Mouse (Mus musculus) heart, embryonic 13.5 days (tissue): ENCODE results near the gene Orm1. TPM values are rescaled to one million over a fixed set of nuclear protein-coding genes. Genes with fewer than 3 reads are reported as not detected.

Experiments
- ATAC-seq: fragments of 200-750 bp; cut with Nextera tagmentation; 2 replicates; pipeline ENCODE4 v1.8.0; 2017; ENCODE audit warnings: moderate TSS enrichment; ENCODE audit not compliant: insufficient number of reproducible peaks, low FRiP score, low TSS enrichment; ENCODE audit errors: extremely low read depth
- H3K27ac ChIP-seq: fragments of 300-500 bp; sonication (generic); replicated peaks from 2 replicates; pipeline ENCODE4 v1.5.1; 2015; ENCODE audit warnings: moderate library complexity, mild to moderate bottlenecking, inconsistent platforms
- H3K27me3 ChIP-seq: fragments of 300-500 bp; sonication (generic); replicated peaks from 2 replicates; pipeline ENCODE4 v1.6.1; 2015; ENCODE audit warnings: mild to moderate bottlenecking, inconsistent platforms
- H3K36me3 ChIP-seq: fragments of 300-500 bp; sonication (generic); 2 replicates; pipeline ENCODE4 v1.6.1; 2015; ENCODE audit warnings: mild to moderate bottlenecking, inconsistent platforms
- H3K4me1 ChIP-seq: fragments of 300-500 bp; sonication (generic); 2 replicates; pipeline ENCODE4 v1.6.1; 2015; ENCODE audit warnings: inconsistent platforms
- H3K4me2 ChIP-seq: fragments of 300-500 bp; sonication (generic); 2 replicates; pipeline ENCODE4 v1.6.1; 2015; ENCODE audit warnings: inconsistent platforms, mild to moderate bottlenecking, moderate library complexity
- H3K4me3 ChIP-seq: fragments of 300-500 bp; sonication (generic); 2 replicates; pipeline ENCODE4 v1.5.1; 2015; ENCODE audit warnings: moderate library complexity, mild to moderate bottlenecking, inconsistent platforms
- H3K9ac ChIP-seq: fragments of 300-500 bp; sonication (generic); 2 replicates; pipeline ENCODE4 v1.6.1; 2015; ENCODE audit warnings: inconsistent platforms, mild to moderate bottlenecking, moderate library complexity
- H3K9me3 ChIP-seq: fragments of 300-500 bp; sonication (generic); 2 replicates; pipeline ENCODE4 v1.6.1; 2016; ENCODE audit warnings: inconsistent platforms
- WGBS: fragments of 180-500 bp; shearing (Covaris S2); methylation state at CpG from one replicate; pipeline ENCODE4 v1.1.7; 2015; ENCODE audit warnings: mixed read lengths; 5-methylcytosine and 5-hydroxymethylcytosine counted together
- polyA plus RNA-seq: library from polyadenylated mRNA; unstranded; fragments of >200 nt; fragmentation: Nextera tagmentation; extraction: Ambion mirVana; gene quantifications from 2 replicates; pipeline ENCODE4 v1.2.1, GENCODE M21; 2015

Orm1 gene
- polyA plus RNA-seq, 1 experiment from 2014 or later, result not detected

DNA sequence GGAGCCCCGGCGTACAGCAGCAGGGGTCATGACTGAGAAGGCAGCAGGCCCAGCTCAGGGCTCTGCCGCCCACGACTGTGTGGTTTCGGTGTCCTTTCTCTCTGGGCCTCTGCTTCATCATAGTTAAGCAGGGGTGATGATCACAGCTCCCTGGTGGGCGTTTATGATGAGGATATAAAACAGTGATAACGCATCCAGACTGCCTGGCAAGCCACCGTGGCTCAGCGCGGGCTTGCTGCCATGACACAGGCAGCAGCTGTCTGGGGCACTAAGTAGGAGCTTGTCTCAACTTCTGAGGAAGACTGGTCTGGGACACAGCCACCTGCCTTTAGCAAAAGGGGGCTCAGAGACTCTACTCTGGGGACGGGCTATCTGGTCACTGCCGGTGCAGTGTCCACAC lies 39.1 kb downstream of the Orm1 start:
- H3K4me2 ChIP-seq, result no peak overlapping the region
- H3K4me1 ChIP-seq, result no peaks in the 10 kb centered on the region
- H3K4me3 ChIP-seq, result no peak overlapping the region
- H3K36me3 ChIP-seq, result peaks cover 52% of the 10 kb centered on the region
- WGBS, result 77% methylated on average over 12 of the region's 12 CpGs
- no peaks in the 10 kb centered on the region for H3K9me3 ChIP-seq
- no peak overlapping the region for H3K9ac ChIP-seq
- H3K27me3 ChIP-seq, result no peaks in the 10 kb centered on the region
- ATAC-seq, result no peak
- no peak overlapping the region for H3K27ac ChIP-seq

GRCm38 (mm10) chr4:63384262-63384661 lies 39.9 kb downstream of the Orm1 start:
- peaks cover 5% of the 10 kb centered on the region for H3K4me1 ChIP-seq

DNA sequence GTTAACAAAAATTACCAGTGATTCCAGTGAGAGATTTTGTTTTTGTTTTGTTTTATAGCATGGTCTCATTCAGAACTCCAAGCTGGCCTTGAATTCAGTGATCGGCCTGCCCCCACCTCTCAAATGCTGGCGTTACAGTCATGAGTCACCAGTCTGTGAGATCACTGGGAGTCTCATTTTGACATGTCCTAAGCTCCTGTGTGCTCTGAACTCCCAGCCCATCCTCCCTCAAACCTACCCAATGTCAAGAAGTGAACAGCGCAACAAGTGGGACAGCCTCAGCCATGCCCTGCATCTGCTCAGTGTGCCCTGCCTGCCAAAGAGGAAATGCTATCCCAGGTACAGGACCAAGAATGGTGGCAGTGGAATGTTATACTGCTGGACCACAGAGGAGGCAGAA lies 40.9 kb downstream of the Orm1 start:
- H3K9ac ChIP-seq, result no peak overlapping the region
- 78% methylated on average over 3 of the region's 3 CpGs for WGBS
- peaks cover 34% of the 10 kb centered on the region for H3K36me3 ChIP-seq
- H3K4me2 ChIP-seq, result no peak overlapping the region
- no peaks in the 10 kb centered on the region for H3K27me3 ChIP-seq
- no peak overlapping the region for H3K27ac ChIP-seq
- H3K9me3 ChIP-seq, result no peaks in the 10 kb centered on the region
- H3K4me1 ChIP-seq, result peaks cover 7% of the 10 kb centered on the region
- no peak for ATAC-seq
- no peak overlapping the region for H3K4me3 ChIP-seq

More at GRCm38 (mm10) chr4:63384262-63384661, 39.9 kb downstream of the Orm1 start:
- no peak overlapping the region for H3K4me3 ChIP-seq
- 87% methylated on average over 4 of the region's 4 CpGs for WGBS
- peaks cover 44% of the 10 kb centered on the region for H3K36me3 ChIP-seq
- no peak overlapping the region for H3K9ac ChIP-seq
- ATAC-seq, result no peak
- H3K27ac ChIP-seq, result no peak overlapping the region
- no peaks in the 10 kb centered on the region for H3K9me3 ChIP-seq
- H3K27me3 ChIP-seq, result no peaks in the 10 kb centered on the region
- no peak overlapping the region for H3K4me2 ChIP-seq

DNA sequence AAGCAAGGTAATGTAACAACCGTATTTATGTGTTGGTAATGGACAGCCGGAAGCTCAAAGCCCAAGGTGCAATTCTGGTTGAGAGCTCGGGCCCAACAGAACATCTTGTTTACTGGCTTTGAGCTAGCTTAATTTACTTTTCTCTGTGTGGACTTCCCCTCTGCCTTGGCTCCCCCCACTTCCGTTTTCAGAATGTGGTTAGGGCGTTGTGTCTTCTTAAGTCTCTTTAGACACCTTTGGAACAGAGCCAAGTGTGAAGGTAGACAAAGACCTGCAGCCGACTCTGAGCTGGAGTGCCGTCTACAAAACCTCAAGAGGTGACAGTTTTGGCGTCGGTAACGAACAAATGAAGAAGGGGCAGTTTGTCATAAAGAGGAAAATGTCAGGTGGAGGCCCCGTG lies 41.4 kb downstream of the Orm1 start:
- 74% methylated on average over 11 of the region's 11 CpGs for WGBS
- Histone ChIP-seq H3K9ac (no peak overlapping the region), H3K9me3 (no peaks in the 10 kb centered on the region), H3K4me2 (no peak overlapping the region), H3K27me3 (no peaks in the 10 kb centered on the region), H3K4me1 (peaks cover 7% of the 10 kb centered on the region), H3K27ac (no peak overlapping the region), H3K36me3 (peaks cover 30% of the 10 kb centered on the region), H3K4me3 (no peak overlapping the region)
- no peak for ATAC-seq

DNA sequence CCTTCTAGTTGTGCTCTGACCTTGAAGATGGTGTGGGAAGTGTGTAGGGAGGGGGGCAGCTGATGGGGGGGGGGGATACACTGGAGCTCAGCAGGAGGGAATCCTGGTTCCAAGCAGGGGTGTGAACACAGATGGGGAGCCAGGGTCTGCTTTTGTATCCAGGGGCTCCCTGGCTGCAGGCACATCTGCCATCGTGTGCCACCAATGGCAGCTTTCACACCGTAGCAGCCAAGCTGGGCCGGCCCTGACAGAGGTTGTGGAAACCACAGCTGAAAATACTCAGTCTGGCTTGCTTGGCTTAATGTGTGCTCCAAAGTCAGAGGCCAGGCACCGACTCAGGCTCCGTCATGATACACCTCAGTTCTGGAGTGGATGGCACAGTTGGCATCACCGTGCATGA lies 43.7 kb downstream of the Orm1 start:
- 78% methylated on average over 6 of the region's 6 CpGs for WGBS
- Histone ChIP-seq H3K27me3 (no peaks in the 10 kb centered on the region), H3K4me1 (peaks cover 18% of the 10 kb centered on the region), H3K4me3 (no peak overlapping the region), H3K36me3 (peaks cover 13% of the 10 kb centered on the region; the same call in 1 of the 2 replicates), H3K27ac (no peak overlapping the region), H3K4me2 (no peak overlapping the region), H3K9me3 (no peaks in the 10 kb centered on the region), H3K9ac (no peak overlapping the region)
- ATAC-seq, result no peak

GRCm38 (mm10) chr4:63389121-63389886 lies 44.9 kb downstream of the Orm1 start:
- 46% methylated on average over 8 of the region's 8 CpGs for WGBS
- no peak for ATAC-seq
- H3K4me2 ChIP-seq, result no peak overlapping the region
- no peaks in the 10 kb centered on the region for H3K27me3 ChIP-seq
- peaks cover 18% of the 10 kb centered on the region for H3K4me1 ChIP-seq
- H3K36me3 ChIP-seq, result peaks cover 13% of the 10 kb centered on the region
- no peak overlapping the region for H3K27ac ChIP-seq
- no peak overlapping the region for H3K4me3 ChIP-seq
- H3K9ac ChIP-seq, result no peak overlapping the region
- H3K9me3 ChIP-seq, result no peaks in the 10 kb centered on the region

DNA sequence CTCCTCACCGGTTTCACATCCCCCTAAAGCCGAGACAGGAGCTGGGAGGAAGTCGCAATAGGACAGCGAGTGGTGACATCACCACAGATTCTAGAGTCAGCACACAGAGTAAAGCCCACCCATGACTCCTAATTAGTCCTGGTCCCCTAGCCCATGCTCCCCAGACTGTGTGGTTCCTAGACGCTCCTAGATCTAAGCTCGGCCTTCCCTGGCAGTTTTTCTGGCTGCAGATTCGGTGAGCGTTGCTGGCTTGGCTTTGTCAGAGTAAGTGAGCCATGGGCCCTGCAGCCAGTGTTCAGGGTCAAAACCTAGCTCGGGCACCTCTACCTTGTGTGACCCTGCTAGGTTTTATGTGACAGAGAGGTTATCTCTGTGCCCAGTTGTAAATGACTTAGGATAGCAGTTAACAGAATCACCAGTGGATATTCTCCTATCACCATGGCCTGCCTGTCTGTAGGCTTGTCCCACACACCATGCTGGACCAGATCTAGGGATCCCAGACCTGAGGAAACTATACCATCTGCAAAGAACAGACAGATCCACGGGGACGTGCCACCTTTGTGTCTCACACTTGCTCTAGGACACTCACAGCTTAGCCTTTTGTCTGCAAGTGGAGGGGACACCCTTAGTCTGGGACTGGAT lies 45.6 kb downstream of the Orm1 start:
- peaks cover 20% of the 10 kb centered on the region for H3K36me3 ChIP-seq
- no peak overlapping the region for H3K4me3 ChIP-seq
- no peaks in the 10 kb centered on the region for H3K9me3 ChIP-seq
- H3K4me1 ChIP-seq, result peaks cover 18% of the 10 kb centered on the region
- no peak overlapping the region for H3K4me2 ChIP-seq
- 59% methylated on average over 11 of the region's 11 CpGs for WGBS
- no peak overlapping the region for H3K27ac ChIP-seq
- no peak overlapping the region for H3K9ac ChIP-seq
- no peak for ATAC-seq
- H3K27me3 ChIP-seq, result no peaks in the 10 kb centered on the region

GRCm38 (mm10) chr4:63391322-63391721 lies 47.0 kb downstream of the Orm1 start:
- WGBS, result 61% methylated on average over 6 of the region's 6 CpGs
- peaks cover 18% of the 10 kb centered on the region for H3K4me1 ChIP-seq
- no peaks in the 10 kb centered on the region for H3K9me3 ChIP-seq
- H3K36me3 ChIP-seq, result peaks cover 28% of the 10 kb centered on the region
- no peak overlapping the region for H3K4me3 ChIP-seq
- no peak overlapping the region for H3K27ac ChIP-seq
- H3K4me2 ChIP-seq, result no peak overlapping the region
- no peak overlapping the region for H3K9ac ChIP-seq
- no peak for ATAC-seq
- H3K27me3 ChIP-seq, result no peaks in the 10 kb centered on the region

Other genes with a start within 250 kb of the Orm1 start
- gene Ambp, start 189.8 kb upstream of the Orm1 start, polyA plus RNA-seq, result 3.2 and 26.2 TPM in 2 replicates
- gene Kif12, start 172.4 kb upstream of the Orm1 start, polyA plus RNA-seq, result 0.90 and 1.3 TPM in 2 replicates
- 3.7 and 4.2 TPM in 2 replicates for gene Col27a1, start 130.6 kb upstream of the Orm1 start, polyA plus RNA-seq
- not detected in 2 replicates for gene Orm3, start 11.6 kb downstream of the Orm1 start, polyA plus RNA-seq
- gene Orm2, start 17.9 kb downstream of the Orm1 start, polyA plus RNA-seq, result not detected in 2 replicates
- 2.8 and 3.5 TPM in 2 replicates for gene Akna, start 58.8 kb downstream of the Orm1 start, polyA plus RNA-seq
- 1.7 and 2.8 TPM in 2 replicates for gene Whrn, start 151.4 kb downstream of the Orm1 start, polyA plus RNA-seq
- gene Atp6v1g1, start 200.2 kb downstream of the Orm1 start, polyA plus RNA-seq, result 188 and 212 TPM in 2 replicates
- gene Tmem268, start 214.2 kb downstream of the Orm1 start, polyA plus RNA-seq, result 4.0 and 4.1 TPM in 2 replicates